Mouse (Mus musculus): Measurements from ENCODE around the gene Cep295nl. TPM values are rescaled to one million over a fixed set of nuclear protein-coding genes. Genes with fewer than 3 reads are reported as not detected.
"Not testable (repeated sequence)": the region's sequence is repeated elsewhere in the genome, so short reads cannot be mapped to it uniquely, and the experiment has no call there.

Gene Cep295nl
- polyA plus RNA-seq, 1 experiment from 2014 or later: 0.40 TPM

DNA sequence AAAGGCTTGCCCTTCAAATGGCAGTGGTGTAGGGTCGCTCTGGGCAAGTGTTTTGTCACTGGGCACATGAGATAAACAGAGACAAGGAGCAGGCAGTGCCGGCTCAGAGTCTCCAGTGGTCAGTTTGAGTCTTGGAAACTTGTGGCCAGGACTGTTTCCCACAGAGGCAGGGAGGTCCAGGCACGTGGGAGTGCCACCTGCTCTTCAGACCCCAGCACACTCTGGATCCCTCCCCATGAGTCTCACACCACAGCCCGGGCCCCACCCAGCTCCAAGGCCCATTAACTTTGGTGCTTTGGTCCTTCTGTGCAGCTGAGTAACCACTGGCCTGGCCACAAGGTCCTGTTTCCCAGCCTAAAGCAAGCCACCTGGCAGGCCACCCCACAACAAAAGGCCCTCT is 20.3 kb downstream of the Cep295nl start:
- no peaks in the 10 kb centered on the region for H3K36me3 ChIP-seq (ENCODE audit: control insufficient read depth, insufficient read depth, low read length)
- DNase-seq (ENCODE audit: low spot score, missing footprints) (no peak), ATAC-seq (ENCODE audit: low FRiP score) (no peak)
- no peak overlapping the region for H3K27ac ChIP-seq (ENCODE audit: low read depth, low read length)
- H3K4me3 ChIP-seq (ENCODE audit: low read depth, low read length): no peak overlapping the region
- no peaks in the 10 kb centered on the region; the same call in 1 of the 2 replicates for H3K4me1 ChIP-seq (ENCODE audit: control insufficient read depth, insufficient read depth, low read length)
- H3K27me3 ChIP-seq (ENCODE audit: control insufficient read depth, insufficient read depth, low read length): no peaks in the 10 kb centered on the region
- WGBS: 79% methylated on average over 4 of the region's 4 CpGs
- no peak overlapping the region for H3K4me2 ChIP-seq
- H3K9ac ChIP-seq (ENCODE audit: low read length): no peak overlapping the region
- no peaks in the 10 kb centered on the region for H3K9me3 ChIP-seq (ENCODE audit: control insufficient read depth, low read length)

DNA sequence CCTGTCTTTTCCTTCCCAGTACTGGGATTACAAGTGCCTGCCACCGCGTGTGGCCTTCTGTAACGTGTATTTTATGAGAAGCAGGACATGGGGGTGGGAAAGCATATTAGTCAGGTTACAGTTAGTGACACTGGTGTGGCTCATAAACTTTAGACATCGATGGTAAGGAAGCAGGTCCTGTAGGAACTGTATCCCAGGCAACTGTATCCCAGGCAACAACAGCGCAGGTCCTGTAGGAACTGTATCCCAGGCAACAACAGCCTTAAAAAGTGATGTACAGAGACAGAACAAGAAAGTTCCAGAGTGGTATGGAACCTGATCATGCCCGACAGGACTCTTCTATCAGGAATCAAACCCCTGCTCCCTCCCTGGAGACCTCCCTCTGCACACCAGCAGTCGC is 20.8 kb downstream of the Cep295nl start:
- Histone ChIP-seq H3K4me3 (ENCODE audit: low read depth, low read length) (no peak overlapping the region), H3K36me3 (ENCODE audit: control insufficient read depth, insufficient read depth, low read length) (no peaks in the 10 kb centered on the region), H3K4me1 (ENCODE audit: control insufficient read depth, insufficient read depth, low read length) (no peaks in the 10 kb centered on the region; the same call in 1 of the 2 replicates), H3K9me3 (ENCODE audit: control insufficient read depth, low read length) (no peaks in the 10 kb centered on the region), H3K27ac (ENCODE audit: low read depth, low read length) (no peak overlapping the region), H3K27me3 (ENCODE audit: control insufficient read depth, insufficient read depth, low read length) (no peaks in the 10 kb centered on the region), H3K9ac (ENCODE audit: low read length) (no peak overlapping the region), H3K4me2 (no peak overlapping the region)
- no peak for ATAC-seq (ENCODE audit: low FRiP score)
- no peak for DNase-seq (ENCODE audit: low spot score, missing footprints)
- WGBS: 84% methylated on average over 7 of the region's 7 CpGs

DNA sequence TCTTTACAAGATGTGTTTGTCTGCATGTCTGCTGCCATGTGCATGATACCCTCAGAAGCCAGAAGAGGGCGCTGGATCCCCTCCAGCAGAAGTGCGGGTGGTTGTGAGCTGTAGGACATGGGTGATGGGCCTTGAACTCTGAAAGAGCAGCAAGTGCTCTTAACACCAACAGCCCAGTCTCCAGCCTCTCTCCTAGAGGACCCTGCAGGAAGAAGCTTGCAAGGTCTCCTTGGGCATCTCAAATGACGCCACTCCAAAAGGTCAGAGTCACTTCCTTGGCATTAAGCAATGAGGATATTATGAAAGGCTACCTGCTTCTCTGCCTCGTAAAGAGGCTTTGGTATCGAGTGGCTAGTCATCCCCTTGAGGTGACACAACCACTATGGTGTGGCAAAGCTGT is 23.6 kb downstream of the Cep295nl start:
- no peaks in the 10 kb centered on the region for H3K9me3 ChIP-seq (ENCODE audit: control insufficient read depth, low read length)
- DNase-seq (ENCODE audit: low spot score, missing footprints): no peak
- peaks cover 2% of the 10 kb centered on the region; the same call in 1 of the 2 replicates for H3K36me3 ChIP-seq (ENCODE audit: control insufficient read depth, insufficient read depth, low read length)

DNA sequence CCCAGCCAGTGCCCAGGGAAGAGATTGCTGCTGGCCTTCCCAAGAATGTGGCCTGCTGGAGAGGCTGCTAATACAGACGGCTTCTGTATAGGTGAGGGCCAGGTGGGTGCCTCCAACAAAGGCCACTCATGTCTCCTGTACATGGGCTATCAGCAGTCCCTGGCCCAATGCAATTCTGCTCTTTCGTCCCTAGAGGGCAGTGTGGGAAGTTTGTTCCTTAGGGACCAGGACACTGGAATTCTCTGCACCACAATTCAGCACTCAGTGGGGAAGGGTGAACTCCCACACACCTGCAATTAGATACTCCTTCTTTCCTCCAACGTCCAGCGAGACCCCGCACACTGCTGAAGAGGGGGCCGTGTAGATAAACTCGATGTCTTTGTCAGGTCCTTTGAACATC is 25.2 kb downstream of the Cep295nl start:
- ATAC-seq (ENCODE audit: low FRiP score): no peak
- H3K9ac ChIP-seq (ENCODE audit: low read length): no peak overlapping the region
- DNase-seq (ENCODE audit: low spot score, missing footprints): peak; percentile 94
- H3K4me3 ChIP-seq (ENCODE audit: low read depth, low read length): no peak overlapping the region
- 27% methylated on average over 7 of the region's 7 CpGs for WGBS
- no peaks in the 10 kb centered on the region for H3K9me3 ChIP-seq (ENCODE audit: control insufficient read depth, low read length)
- H3K27ac ChIP-seq (ENCODE audit: low read depth, low read length): no peak overlapping the region
- H3K36me3 ChIP-seq (ENCODE audit: control insufficient read depth, insufficient read depth, low read length): peaks cover 2% of the 10 kb centered on the region; the same call in 1 of the 2 replicates
- H3K27me3 ChIP-seq (ENCODE audit: control insufficient read depth, insufficient read depth, low read length): no peaks in the 10 kb centered on the region
- no peaks in the 10 kb centered on the region; the same call in 1 of the 2 replicates for H3K4me1 ChIP-seq (ENCODE audit: control insufficient read depth, insufficient read depth, low read length)
- H3K4me2 ChIP-seq: no peak overlapping the region

More for the DNA sequence above, 23.6 kb downstream of the Cep295nl start:
- no peak overlapping the region for H3K4me2 ChIP-seq
- no peak for ATAC-seq (ENCODE audit: low FRiP score)
- H3K4me1 ChIP-seq (ENCODE audit: control insufficient read depth, insufficient read depth, low read length): no peaks in the 10 kb centered on the region; the same call in 1 of the 2 replicates
- WGBS: 60% methylated on average over 5 of the region's 5 CpGs
- no peak overlapping the region for H3K27ac ChIP-seq (ENCODE audit: low read depth, low read length)
- no peak overlapping the region for H3K9ac ChIP-seq (ENCODE audit: low read length)
- no peak overlapping the region for H3K4me3 ChIP-seq (ENCODE audit: low read depth, low read length)
- no peaks in the 10 kb centered on the region for H3K27me3 ChIP-seq (ENCODE audit: control insufficient read depth, insufficient read depth, low read length)

DNA sequence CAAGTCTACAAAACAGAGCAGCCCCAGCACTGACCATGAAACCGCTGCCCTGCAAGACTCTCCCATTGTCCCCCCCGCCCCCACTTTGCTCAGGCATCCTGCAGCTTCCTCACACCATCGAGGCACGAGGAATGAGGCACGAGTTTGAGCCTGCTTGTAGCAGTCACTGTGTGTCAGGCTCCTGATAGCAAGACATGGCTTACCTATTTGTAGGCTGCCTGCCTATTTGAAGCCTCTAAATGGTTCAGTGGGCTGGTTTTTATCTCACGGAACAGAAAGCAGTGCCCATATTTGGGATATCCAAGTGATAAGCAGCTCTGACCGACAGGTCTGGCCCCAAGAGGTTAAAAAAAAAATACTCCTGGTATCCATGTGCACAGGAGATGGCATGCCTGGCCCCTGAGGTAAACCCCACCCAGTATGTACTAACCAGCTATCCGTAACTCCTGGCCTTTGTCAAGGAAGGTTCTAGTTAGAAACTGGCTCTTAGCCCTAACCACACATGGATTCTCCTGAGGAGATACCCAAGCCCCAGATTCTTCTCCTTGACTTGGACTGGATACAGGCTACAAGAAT is 26.0 kb downstream of the Cep295nl start:
- no peak for ATAC-seq (ENCODE audit: low FRiP score)
- Histone ChIP-seq H3K36me3 (ENCODE audit: control insufficient read depth, insufficient read depth, low read length) (peaks cover 2% of the 10 kb centered on the region; the same call in 1 of the 2 replicates), H3K27me3 (ENCODE audit: control insufficient read depth, insufficient read depth, low read length) (no peaks in the 10 kb centered on the region), H3K4me1 (ENCODE audit: control insufficient read depth, insufficient read depth, low read length) (no peaks in the 10 kb centered on the region; the same call in 1 of the 2 replicates), H3K9me3 (ENCODE audit: control insufficient read depth, low read length) (no peaks in the 10 kb centered on the region), H3K4me2 (no peak overlapping the region), H3K4me3 (ENCODE audit: low read depth, low read length) (no peak overlapping the region), H3K9ac (ENCODE audit: low read length) (no peak overlapping the region), H3K27ac (ENCODE audit: low read depth, low read length) (no peak overlapping the region)
- no peak for DNase-seq (ENCODE audit: low spot score, missing footprints)
- WGBS: 93% methylated on average over 8 of the region's 8 CpGs

DNA sequence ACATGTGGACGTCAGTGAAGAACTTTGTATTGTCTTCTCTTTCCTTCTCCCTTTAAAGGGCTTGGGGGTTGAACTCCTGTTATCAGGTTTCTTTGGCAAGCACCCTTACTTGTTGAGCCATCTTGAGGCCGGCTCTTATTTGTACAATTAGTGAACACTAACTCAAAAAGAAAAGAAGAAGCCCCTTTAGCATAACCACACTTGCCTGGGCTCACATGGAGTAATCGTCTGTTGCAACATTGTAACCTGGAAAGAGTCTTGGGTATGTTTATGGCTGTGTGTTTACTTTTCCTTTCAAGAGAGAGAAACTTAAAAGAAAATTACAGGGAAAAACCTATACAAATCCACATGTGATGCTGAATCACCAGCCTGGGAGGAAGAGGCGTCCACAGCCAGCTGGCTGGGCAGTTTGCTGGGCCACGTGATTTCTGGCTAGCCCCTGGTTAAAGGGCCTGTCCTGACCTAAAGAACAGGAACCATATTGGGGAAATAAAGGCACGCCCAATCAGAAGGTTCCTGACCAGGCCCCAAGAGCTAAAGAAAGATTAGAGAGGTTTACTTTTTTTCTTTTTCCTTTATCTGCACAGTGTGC is 30.1 kb downstream of the Cep295nl start:
- Histone ChIP-seq H3K4me3 (ENCODE audit: low read depth, low read length) (no peak overlapping the region), H3K9me3 (ENCODE audit: control insufficient read depth, low read length) (no peaks in the 10 kb centered on the region), H3K4me2 (no peak overlapping the region), H3K36me3 (ENCODE audit: control insufficient read depth, insufficient read depth, low read length) (peaks cover 7% of the 10 kb centered on the region), H3K27ac (ENCODE audit: low read depth, low read length) (no peak overlapping the region), H3K27me3 (ENCODE audit: control insufficient read depth, insufficient read depth, low read length) (no peaks in the 10 kb centered on the region), H3K4me1 (ENCODE audit: control insufficient read depth, insufficient read depth, low read length) (no peaks in the 10 kb centered on the region), H3K9ac (ENCODE audit: low read length) (no peak overlapping the region)
- 82% methylated on average over 6 of the region's 6 CpGs for WGBS
- DNase-seq (ENCODE audit: low spot score, missing footprints) (no peak), ATAC-seq (ENCODE audit: low FRiP score) (no peak)

DNA sequence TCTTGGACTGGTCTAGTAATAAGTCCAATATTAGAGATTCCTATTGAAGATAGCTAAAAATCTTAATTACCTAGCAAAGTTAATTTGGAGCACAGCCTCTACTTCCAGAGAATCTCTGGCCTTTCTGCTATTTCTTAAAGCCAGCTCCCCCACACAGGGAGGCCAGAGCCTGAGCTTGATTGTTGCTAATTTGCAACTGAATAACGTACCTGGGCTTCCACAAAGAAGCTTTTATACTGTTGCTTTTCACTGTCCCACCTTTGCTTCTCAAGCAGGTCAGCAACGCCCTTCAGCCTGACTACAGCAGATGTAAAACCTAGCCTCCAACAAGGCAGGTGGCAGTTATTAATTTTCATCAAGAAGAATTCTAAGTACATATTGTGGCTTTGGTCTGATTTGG is 34.3 kb downstream of the Cep295nl start:
- H3K4me3 ChIP-seq (ENCODE audit: low read depth, low read length); H3K27ac ChIP-seq (ENCODE audit: low read depth, low read length); H3K9ac ChIP-seq (ENCODE audit: low read length); H3K9me3 ChIP-seq (ENCODE audit: control insufficient read depth, low read length); DNase-seq (ENCODE audit: low spot score, missing footprints); H3K36me3 ChIP-seq (ENCODE audit: control insufficient read depth, insufficient read depth, low read length); H3K4me1 ChIP-seq (ENCODE audit: control insufficient read depth, insufficient read depth, low read length); H3K27me3 ChIP-seq (ENCODE audit: control insufficient read depth, insufficient read depth, low read length); ATAC-seq (ENCODE audit: low FRiP score); H3K4me2 ChIP-seq: not testable (repeated sequence)
- 77% methylated on average over 2 of the region's 2 CpGs for WGBS

DNA sequence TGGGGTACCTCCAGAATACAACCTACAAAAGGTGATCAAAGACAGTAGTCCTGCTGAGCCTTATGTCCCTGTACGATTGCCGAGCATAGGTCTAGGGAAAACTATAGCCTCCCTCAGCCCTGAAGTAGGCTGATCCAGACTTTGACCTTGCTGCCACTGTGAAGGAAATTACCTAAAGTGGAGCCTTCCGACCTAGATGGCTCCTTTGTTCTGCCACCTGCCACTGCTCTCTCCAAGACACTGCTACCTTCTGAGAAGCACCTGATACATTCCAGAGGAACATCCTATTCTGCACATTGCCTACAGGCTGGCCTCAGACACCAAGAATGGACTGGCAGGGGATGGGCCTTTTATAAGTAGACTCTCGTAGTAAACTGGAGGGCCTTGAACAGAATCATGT is 38.3 kb downstream of the Cep295nl start:
- not testable (repeated sequence) for H3K36me3 ChIP-seq (ENCODE audit: control insufficient read depth, insufficient read depth, low read length); ATAC-seq (ENCODE audit: low FRiP score); H3K4me3 ChIP-seq (ENCODE audit: low read depth, low read length); H3K4me1 ChIP-seq (ENCODE audit: control insufficient read depth, insufficient read depth, low read length); H3K9me3 ChIP-seq (ENCODE audit: control insufficient read depth, low read length); H3K9ac ChIP-seq (ENCODE audit: low read length); H3K27ac ChIP-seq (ENCODE audit: low read depth, low read length); H3K27me3 ChIP-seq (ENCODE audit: control insufficient read depth, insufficient read depth, low read length); H3K4me2 ChIP-seq; DNase-seq (ENCODE audit: low spot score, missing footprints)
- 84% methylated on average over 4 of the region's 4 CpGs for WGBS

DNA sequence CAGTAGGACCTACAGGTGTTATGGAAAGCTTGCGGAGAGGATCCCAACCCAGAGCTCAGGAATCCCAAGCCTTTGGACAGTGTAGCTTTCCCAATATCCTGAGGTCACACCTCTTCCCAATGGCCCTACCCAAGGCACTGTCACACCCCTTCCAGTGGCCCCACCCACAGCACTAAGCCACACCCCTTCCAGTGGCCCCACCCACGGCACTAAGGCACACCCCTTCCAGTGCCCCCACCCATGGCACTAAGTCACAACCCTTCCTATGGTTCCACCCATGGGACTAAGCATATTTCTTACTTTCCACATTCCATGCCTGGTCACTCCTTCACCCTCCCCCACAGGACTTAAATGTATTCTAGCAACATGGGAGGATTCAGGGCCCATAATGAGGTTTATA is 43.5 kb downstream of the Cep295nl start:
- no peak overlapping the region for H3K4me2 ChIP-seq
- no peak overlapping the region for H3K9ac ChIP-seq (ENCODE audit: low read length)
- 84% methylated on average over 2 of the region's 2 CpGs for whole genome bisulfite sequencing
- ATAC-seq (ENCODE audit: low FRiP score): 0 out of 2 replicates have a peak, but pooled peaks have one; percentile 24
- no peak overlapping the region for H3K27ac ChIP-seq (ENCODE audit: low read depth, low read length)
- H3K27me3 ChIP-seq (ENCODE audit: control insufficient read depth, insufficient read depth, low read length): no peaks in the 10 kb centered on the region
- DNase-seq (ENCODE audit: low spot score, missing footprints): no peak
- H3K4me1 ChIP-seq (ENCODE audit: control insufficient read depth, insufficient read depth, low read length): no peaks in the 10 kb centered on the region
- no peaks in the 10 kb centered on the region for H3K9me3 ChIP-seq (ENCODE audit: control insufficient read depth, low read length)
- H3K4me3 ChIP-seq (ENCODE audit: low read depth, low read length): no peak overlapping the region
- H3K36me3 ChIP-seq (ENCODE audit: control insufficient read depth, insufficient read depth, low read length): no peaks in the 10 kb centered on the region; the same call in 1 of the 2 replicates

Measured in midbrain, embryonic 11.5 days (tissue).